Mouse (Mus musculus) ES-E14 (cell line): ENCODE data around the gene Ppil4.

Experiments
- MAFK ChIP-seq: IDR thresholded peaks from 2 replicates; pipeline ENCODE4 v1.6.1; 2014; ENCODE audit warnings: mild to moderate bottlenecking, low read depth, low read length, inconsistent platforms; ENCODE audit not compliant: insufficient read depth
- ZNF384 ChIP-seq: IDR thresholded peaks from 2 replicates; pipeline ENCODE4 v1.6.1; 2012; ENCODE audit warnings: low read depth, low read length, inconsistent platforms

DNA sequence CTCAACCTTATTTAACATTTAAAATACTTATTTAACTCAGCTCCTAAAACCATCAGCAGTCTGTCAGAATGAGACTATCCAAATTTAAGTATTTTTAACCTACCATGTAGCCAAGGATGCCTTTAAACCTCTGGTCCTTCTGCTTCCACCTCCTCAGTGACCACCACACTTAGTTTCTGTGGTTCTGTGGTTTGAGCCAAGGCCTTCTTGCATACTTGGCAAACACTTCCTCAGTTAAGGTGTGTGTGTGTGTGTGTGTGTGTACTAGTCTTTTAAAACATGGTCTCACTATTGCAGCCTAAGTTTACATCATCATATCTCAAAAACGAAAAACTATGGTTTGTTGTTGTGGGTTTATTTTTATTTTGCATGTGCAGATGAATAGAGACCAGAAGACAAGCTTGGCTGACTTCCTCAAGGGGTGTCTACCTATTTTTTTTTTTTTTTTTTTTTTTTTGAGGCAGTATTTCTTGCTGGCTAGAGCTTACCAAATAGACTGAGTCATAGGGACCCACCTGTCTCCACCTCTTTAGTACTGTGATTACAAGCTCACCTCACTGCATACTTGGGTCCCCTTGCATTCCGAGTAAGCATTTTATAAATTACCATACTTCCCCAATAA, 9.9 kb downstream of the Ppil4 start:
- TF ChIP-seq ZNF384 (no peak), MAFK (no peak)
